Mouse (Mus musculus): ENCODE results near the gene Olfr666.

- TF ChIP-seq POLR2A (IDR thresholded peaks at IDR 0.05; ENCODE audit: control insufficient read depth in 1 of 2, insufficient read depth in 1 of 2, low read depth in 1 of 2, low read length in 2 of 2, poor library complexity in 1 of 2) (no peak), CHD2 (IDR thresholded peaks at IDR 0.05; ENCODE audit: low read length) (no peak), GABPA (IDR thresholded peaks at IDR 0.05; ENCODE audit: low read depth, low read length) (no peak), RAD21 (IDR thresholded peaks at IDR 0.05; ENCODE audit: low read depth, low read length) (no peak), EP300 (IDR thresholded peaks at IDR 0.05; ENCODE audit: low read depth in 1 of 2, low read length in 2 of 2) (no peak), CHD1 (IDR thresholded peaks at IDR 0.05; ENCODE audit: low read depth, low read length) (no peak)
Measured at GRCm38 (mm10) chr7:104861381-104861780, 34.4 kb downstream of the Olfr666 start.

Measured in MEL (cell line).